In genomic region chr16:77405859-77406258, GRCm38 (mm10) we compare ENCODE assay signal across 13 mouse cellular contexts.
DNase-seq lines count a peak whose midpoint lies in the region; ATAC-seq lines count a peak whose summit lies in the region.
"Had no signal": no experiment of that assay in that cellular context is flagged by ENCODE, and none has a peak within 500 bp of the region (broad histone marks: within the 10 kb centered on the region; RNA-seq: fewer than 3 reads in every experiment).

No protein-coding gene starts in this region.

- no peaks in the 10 kb centered on the region for H3K9me3 ChIP-seq in embryonic facial prominence, embryonic 14.5 days (ENCODE audit: control insufficient read depth, low read length)
- no peaks in the 10 kb centered on the region for H3K9me3 ChIP-seq in forebrain, embryonic 16.5 days (ENCODE audit: control insufficient read depth, low read length)
- H3K9me3 ChIP-seq in limb, embryonic 13.5 days = no peaks in the 10 kb centered on the region
- H3K9me3 ChIP-seq in neural tube, embryonic 12.5 days = no peaks in the 10 kb centered on the region
- H3K9me3 ChIP-seq: kidney, embryonic 15.5 days; lung, embryonic 15.5 days; stomach, embryonic 15.5 days had no signal

- H3K4me3 ChIP-seq in embryonic facial prominence, embryonic 14.5 days (ENCODE audit: low read depth, low read length) = no peak overlapping the region
- H3K4me3 ChIP-seq in forebrain, embryonic 16.5 days (replicated peaks; ENCODE audit: low read length) = no peak overlapping the region
- no peak overlapping the region for H3K4me3 ChIP-seq in limb, embryonic 13.5 days
- no peak overlapping the region for H3K4me3 ChIP-seq in neural tube, embryonic 12.5 days
- H3K4me3 ChIP-seq: kidney, embryonic 15.5 days; lung, embryonic 15.5 days; stomach, embryonic 15.5 days had no signal

- intact Hi-C loops in left cerebral cortex, postnatal 36 days (cut with DNase I) = no loop called here

- no peak for ATAC-seq in embryonic facial prominence, embryonic 14.5 days (ENCODE audit: low read depth)
- 0 out of 2 replicates have a peak, but pooled peaks have one; percentile 29 for ATAC-seq in forebrain, embryonic 16.5 days
- ATAC-seq in limb, embryonic 13.5 days (ENCODE audit: low FRiP score, low read depth) = no peak
- ATAC-seq in neural tube, embryonic 12.5 days (ENCODE audit: low FRiP score, low read depth) = peak; percentile 85

- no peak for DNase-seq in embryonic facial prominence, embryonic 14.5 days (ENCODE audit: low spot score)
- no peak for DNase-seq in kidney, postnatal 14 days
- no peak for DNase-seq in kidney, adult 9 months
- no peak for DNase-seq in left cerebral cortex, postnatal 36 days (ENCODE audit: low spot score in 2 of 2)
- DNase-seq: cerebellum, adult 9-10 months; heart, postnatal 14 days; right cerebral cortex, postnatal 25 days had no signal

- H3K9ac ChIP-seq in embryonic facial prominence, embryonic 14.5 days (ENCODE audit: low read depth, low read length) = no peak overlapping the region
- H3K9ac ChIP-seq in forebrain, embryonic 16.5 days (replicated peaks; ENCODE audit: low read depth, low read length) = no peak overlapping the region
- no peak overlapping the region for H3K9ac ChIP-seq in limb, embryonic 13.5 days
- no peak overlapping the region for H3K9ac ChIP-seq in neural tube, embryonic 12.5 days
- H3K9ac ChIP-seq: kidney, embryonic 15.5 days; lung, embryonic 15.5 days; stomach, embryonic 15.5 days had no signal

- 45% methylated on average over 6 of the region's 6 CpGs for WGBS in embryonic facial prominence, embryonic 14.5 days
- WGBS in forebrain, embryonic 16.5 days = 51% methylated on average over 6 of the region's 6 CpGs
- 59% methylated on average over 6 of the region's 6 CpGs for WGBS in limb, embryonic 13.5 days
- 19% methylated on average over 6 of the region's 6 CpGs for WGBS in neural tube, embryonic 12.5 days

- H3K27ac ChIP-seq in embryonic facial prominence, embryonic 14.5 days (replicated peaks; ENCODE audit: low read depth, low read length) = no peak overlapping the region
- peak overlapping the region; percentile 33; the same call in 1 of the 2 replicates for H3K27ac ChIP-seq in forebrain, embryonic 16.5 days (ENCODE audit: low read length)
- H3K27ac ChIP-seq in limb, embryonic 13.5 days = no peak overlapping the region
- peak overlapping the region; percentile 83 for H3K27ac ChIP-seq in neural tube, embryonic 12.5 days
- H3K27ac ChIP-seq: kidney, embryonic 15.5 days; lung, embryonic 15.5 days; stomach, embryonic 15.5 days had no signal

- no peaks in the 10 kb centered on the region for H3K36me3 ChIP-seq in embryonic facial prominence, embryonic 14.5 days (ENCODE audit: control insufficient read depth, insufficient read depth, low read length)
- no peaks in the 10 kb centered on the region for H3K36me3 ChIP-seq in forebrain, embryonic 16.5 days (ENCODE audit: control insufficient read depth, insufficient read depth)
- no peaks in the 10 kb centered on the region for H3K36me3 ChIP-seq in limb, embryonic 13.5 days
- no peaks in the 10 kb centered on the region for H3K36me3 ChIP-seq in neural tube, embryonic 12.5 days
- H3K36me3 ChIP-seq: kidney, embryonic 15.5 days; lung, embryonic 15.5 days; stomach, embryonic 15.5 days had no signal

- H3K4me2 ChIP-seq in embryonic facial prominence, embryonic 14.5 days (ENCODE audit: low read depth, low read length) = peak overlapping the region; percentile 19; the same call in 1 of the 2 replicates
- peak overlapping the region; percentile 34 for H3K4me2 ChIP-seq in forebrain, embryonic 16.5 days (ENCODE audit: low read length)
- peak overlapping the region; percentile 43; the same call in 1 of the 2 replicates for H3K4me2 ChIP-seq in limb, embryonic 13.5 days (replicated peaks)
- H3K4me2 ChIP-seq in neural tube, embryonic 12.5 days (replicated peaks) = peak overlapping the region; percentile 52
- H3K4me2 ChIP-seq: kidney, embryonic 15.5 days; lung, embryonic 15.5 days had no signal

- H3K4me1 ChIP-seq in embryonic facial prominence, embryonic 14.5 days (ENCODE audit: control insufficient read depth, insufficient read depth, low read length) = peaks cover 43% of the 10 kb centered on the region
- H3K4me1 ChIP-seq in forebrain, embryonic 16.5 days (replicated peaks; ENCODE audit: control insufficient read depth, insufficient read depth, low read length) = peaks cover 31% of the 10 kb centered on the region
- peaks cover 41% of the 10 kb centered on the region for H3K4me1 ChIP-seq in limb, embryonic 13.5 days
- peaks cover 51% of the 10 kb centered on the region for H3K4me1 ChIP-seq in neural tube, embryonic 12.5 days
- H3K4me1 ChIP-seq: lung, embryonic 15.5 days had no signal

- H3K27me3 ChIP-seq in embryonic facial prominence, embryonic 14.5 days (replicated peaks; ENCODE audit: control insufficient read depth, insufficient read depth, low read length) = no peaks in the 10 kb centered on the region
- no peaks in the 10 kb centered on the region for H3K27me3 ChIP-seq in forebrain, embryonic 16.5 days (replicated peaks; ENCODE audit: control insufficient read depth, insufficient read depth, low read length)
- H3K27me3 ChIP-seq in limb, embryonic 13.5 days = no peaks in the 10 kb centered on the region
- H3K27me3 ChIP-seq in neural tube, embryonic 12.5 days (replicated peaks) = no peaks in the 10 kb centered on the region
- H3K27me3 ChIP-seq: kidney, embryonic 15.5 days; lung, embryonic 15.5 days; stomach, embryonic 15.5 days had no signal

Comparison
In these comparisons a context has a peak if more than half of its experiments do, and no peak if none do; other contexts are left out.
1. ATAC-seq: peak in forebrain, embryonic 16.5 days (single experiment) and neural tube, embryonic 12.5 days (single experiment); none in embryonic facial prominence, embryonic 14.5 days (single experiment) and limb, embryonic 13.5 days (single experiment).
2. H3K27ac ChIP-seq: peak in forebrain, embryonic 16.5 days (single experiment) and neural tube, embryonic 12.5 days (single experiment); none in embryonic facial prominence, embryonic 14.5 days (single experiment) and limb, embryonic 13.5 days (single experiment).
3. Peak in every context shown above with its lines, with median percentiles within 50 percentile points of each other: H3K4me2 ChIP-seq.